Mouse (Mus musculus) heart, adult 2 months (tissue): ENCODE measurements around the gene Smdt1.

Source experiments
- CTCF ChIP-seq: fragments of 200-600 bp; IDR thresholded peaks from 2 replicates; pipeline ENCODE4 v1.8.1; 2022; ENCODE audit warnings: antibody characterized with exemption, mild to moderate bottlenecking, moderate library complexity
- POLR2A ChIP-seq: fragments of 200-500 bp; IDR thresholded peaks from 2 replicates; pipeline ENCODE4 v1.6.1; 2011; ENCODE audit warnings: mild to moderate bottlenecking, low read depth, low read length, control low read depth; ENCODE audit not compliant: insufficient read depth

DNA sequence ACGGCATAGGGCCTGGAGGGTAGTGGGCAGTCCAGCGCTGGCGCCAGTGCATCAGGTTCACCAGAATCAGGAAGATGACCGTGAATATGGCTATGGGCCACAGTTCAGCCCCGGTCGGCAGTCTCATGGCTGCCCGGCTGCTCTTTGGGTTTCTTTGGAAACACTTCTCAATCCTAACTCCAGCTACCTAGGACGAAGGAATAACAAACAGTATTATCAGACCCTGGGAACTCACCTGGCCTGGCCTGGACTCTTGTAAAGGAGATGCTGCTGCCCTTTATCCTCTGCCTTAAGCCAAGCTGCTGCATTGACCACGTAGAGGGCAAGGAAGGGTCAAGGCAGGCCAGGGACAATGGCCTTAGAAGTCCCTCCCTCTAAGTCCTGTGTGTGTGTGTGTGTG lies 37.1 kb downstream of the Smdt1 start:
- TF ChIP-seq POLR2A: no peak
- TF ChIP-seq CTCF: no peak
